Mouse (Mus musculus) heart, adult 2 months (tissue): Measurements from ENCODE around the gene Ace3.

Experiments used
- CTCF ChIP-seq: fragments of 200-600 bp; IDR thresholded peaks from 2 replicates; pipeline ENCODE4 v1.8.1; 2022; ENCODE audit warnings: antibody characterized with exemption, mild to moderate bottlenecking, moderate library complexity
- EP300 ChIP-seq: fragments of 200-500 bp; IDR thresholded peaks from 2 replicates; pipeline ENCODE4 v1.6.1; 2011; ENCODE audit warnings: low read depth, low read length, control low read depth; ENCODE audit not compliant: insufficient read depth
- POLR2A ChIP-seq: fragments of 200-500 bp; IDR thresholded peaks from 2 replicates; pipeline ENCODE4 v1.6.1; 2011; ENCODE audit warnings: mild to moderate bottlenecking, low read depth, low read length, control low read depth; ENCODE audit not compliant: insufficient read depth

GRCm38 (mm10) chr11:105955815-105956430 lies 38.6 kb upstream of the Ace3 start:
- no peak for TF ChIP-seq CTCF
- TF ChIP-seq POLR2A, result no peak
- no peak for TF ChIP-seq EP300
